Mouse (Mus musculus) cerebellum, adult 2 months (tissue): ENCODE measurements around the gene Rreb1.

Experiments
- CTCF ChIP-seq: fragments of 200-500 bp; IDR thresholded peaks from 2 replicates; pipeline ENCODE4 v1.5.1; 2011; ENCODE audit warnings: low read depth, mild to moderate bottlenecking, control low read depth, low read length, moderate library complexity, borderline replicate concordance; ENCODE audit not compliant: insufficient read depth
- POLR2A ChIP-seq: fragments of 200-500 bp; IDR thresholded peaks from 2 replicates; pipeline ENCODE4 v1.6.1; 2011; ENCODE audit warnings: low read length, control low read depth, borderline replicate concordance; ENCODE audit not compliant: insufficient read depth

- TF ChIP-seq CTCF (no peak), POLR2A (no peak)
Measured at GRCm38 (mm10) chr13:37860204-37860603, 82.0 kb downstream of the Rreb1 start.
